Mouse (Mus musculus) heart, postnatal 0 days (tissue): Measurements from ENCODE around the gene Hic2.

Experiments
- CTCF ChIP-seq: IDR thresholded peaks from 2 replicates; pipeline ENCODE4 v1.5.1; 2016; ENCODE audit warnings: antibody characterized with exemption, control low read depth, low read depth
- EP300 ChIP-seq: IDR thresholded peaks from 2 replicates; pipeline ENCODE4 v1.6.1; 2016; ENCODE audit warnings: antibody characterized with exemption, low read depth

DNA sequence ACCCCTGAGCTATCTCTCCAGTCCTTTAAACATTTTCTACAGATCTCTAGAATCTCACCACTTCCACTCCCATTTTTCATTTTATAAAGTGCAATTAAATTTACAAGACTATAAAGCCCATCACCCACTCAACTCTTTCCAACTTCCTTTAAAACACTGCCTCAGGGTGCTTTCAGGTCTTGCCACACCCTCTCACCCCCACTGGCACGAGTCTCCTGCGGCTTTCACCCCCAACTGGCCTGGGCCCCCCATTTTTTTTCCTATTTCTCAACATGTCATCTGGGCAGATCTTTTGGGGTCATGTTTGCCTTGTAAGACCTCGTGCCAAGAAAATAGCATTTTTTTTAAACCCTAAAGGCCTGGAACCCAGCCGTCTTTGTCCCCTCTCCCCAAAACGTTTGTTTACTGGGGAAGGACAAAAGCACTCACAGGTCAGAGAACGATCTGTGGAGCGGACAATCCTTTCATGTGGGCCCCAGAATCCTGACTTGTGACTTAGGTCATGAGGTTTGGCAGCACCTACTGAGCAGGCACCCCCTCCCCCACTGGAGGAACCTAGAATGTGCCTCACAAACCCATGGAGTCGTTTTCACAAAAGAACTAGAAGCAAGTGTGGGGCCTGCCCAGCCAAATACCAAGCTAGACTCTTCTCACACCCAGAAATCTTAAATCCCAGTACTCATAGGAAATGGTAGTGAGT lies 16.3 kb upstream of the Hic2 start:
- TF ChIP-seq CTCF (no peak), EP300 (no peak)
